Comparison of ENCODE assay signal across 12 mouse cellular contexts in genomic region chr13:48650615-48651014, GRCm38 (mm10). TPM values are rescaled to one million over a fixed set of nuclear protein-coding genes. Genes with fewer than 3 reads are reported as not detected.
A peak's percentile ranks its signal among the peaks of the same experiment; 100 is the strongest.
DNase-seq lines count a peak whose midpoint lies in the region; ATAC-seq and TF ChIP-seq lines count a peak whose summit lies in the region.
"Had no signal": no experiment of that assay in that cellular context is flagged by ENCODE, and none has a peak within 500 bp of the region (broad histone marks: within the 10 kb centered on the region; RNA-seq: fewer than 3 reads in every experiment).

No protein-coding gene starts in this region.

- peaks cover 35% of the 10 kb centered on the region for H3K27me3 ChIP-seq in liver, embryonic 13.5 days

- 0% methylated on average over 1 of the region's 1 CpGs for WGBS in liver, embryonic 13.5 days (ENCODE audit: insufficient replicate concordance)

- peak; percentile 59 for TF ChIP-seq CTCF in gastrocnemius, adult 2 months (IDR thresholded peaks at IDR 0.05)

- no peaks in the 10 kb centered on the region for H3K9me3 ChIP-seq in liver, embryonic 13.5 days (replicated peaks)
- H3K9me3 ChIP-seq: embryonic facial prominence, embryonic 13.5 days; heart, embryonic 13.5 days had no signal

- DNase-seq in gastrocnemius, adult 2 months, result no peak
- no peak for DNase-seq in gastrocnemius, postnatal 14 days
- DNase-seq in A20 (ENCODE audit: low read depth, low spot score), result peak; percentile 62
- DNase-seq in brain, adult 2 months (ENCODE audit: low read depth, low spot score), result peak; percentile 56
- peak; percentile 34 for DNase-seq in liver, embryonic 13.5 days
- DNase-seq in layer of hippocampus, adult 8-10 months (ENCODE audit: low spot score in 2 of 2), result no peak
- DNase-seq in heart, adult 9 months (ENCODE audit: low spot score in 2 of 2), result no peak
- DNase-seq in right cerebral cortex, postnatal 10 days (ENCODE audit: low spot score in 2 of 2), result no peak
- DNase-seq: right cerebral cortex, postnatal 4 days had no signal

- H3K4me1 ChIP-seq in liver, embryonic 13.5 days (replicated peaks), result peaks cover 15% of the 10 kb centered on the region
- H3K4me1 ChIP-seq: embryonic facial prominence, embryonic 13.5 days had no signal

- H3K27ac ChIP-seq in gastrocnemius, adult 2 months, result no peak overlapping the region
- no peak overlapping the region for H3K27ac ChIP-seq in liver, embryonic 13.5 days
- H3K27ac ChIP-seq: embryonic facial prominence, embryonic 13.5 days; heart, embryonic 13.5 days had no signal

- no peaks in the 10 kb centered on the region for H3K36me3 ChIP-seq in liver, embryonic 13.5 days
- H3K36me3 ChIP-seq: embryonic facial prominence, embryonic 13.5 days; heart, embryonic 13.5 days had no signal

- no peak overlapping the region for H3K9ac ChIP-seq in liver, embryonic 13.5 days
- H3K9ac ChIP-seq: embryonic facial prominence, embryonic 13.5 days; heart, embryonic 13.5 days had no signal

- H3K4me3 ChIP-seq in gastrocnemius, adult 2 months, result no peak overlapping the region
- no peak overlapping the region for H3K4me3 ChIP-seq in liver, embryonic 13.5 days (replicated peaks)
- H3K4me3 ChIP-seq: embryonic facial prominence, embryonic 13.5 days; heart, embryonic 13.5 days; megakaryocyte, embryonic 14.5 days had no signal

- no peak for ATAC-seq in liver, embryonic 13.5 days (ENCODE audit: low read depth)

- no peak overlapping the region for H3K4me2 ChIP-seq in liver, embryonic 13.5 days
- H3K4me2 ChIP-seq: embryonic facial prominence, embryonic 13.5 days; heart, embryonic 13.5 days had no signal

- intact Hi-C loops in gastrocnemius, adult 2 months (cut with DNase I), result loop anchor here (2.0 kb wide), 1 partner anchor 522 kb away; no protein-coding TSS in a partner anchor
- intact Hi-C loops in gastrocnemius, postnatal 14 days (cut with DNase I; ENCODE audit: low total_unique reads), result loop anchor here (5.0 to 10.0 kb wide), 2 partner anchors 82 to 524 kb away; no protein-coding TSS in a partner anchor

RNA-seq across cellular contexts. Expression of gene Barx1, which starts 12.2 kb away (rescaled TPM):
- total RNA-seq in gastrocnemius, adult 2 months (2021), result not detected
- not detected for total RNA-seq in gastrocnemius, postnatal 14 days (2021)
- polyA plus RNA-seq in liver, embryonic 13.5 days (2015; fragmentation: Nextera tagmentation; extraction: Ambion mirVana), result 1.1 and 1.2 TPM in 2 replicates
- not detected for total RNA-seq in layer of hippocampus, adult 8-10 months (2022)

RNA-seq across cellular contexts. Expression of gene Ptpdc1, which starts 25.2 kb away (rescaled TPM):
- total RNA-seq in gastrocnemius, adult 2 months (2021), result 1 to 10 TPM; 3.2 to 4.7 TPM
- 1 to 10 TPM; 4.9 to 7.0 TPM for total RNA-seq in gastrocnemius, postnatal 14 days (2021)
- polyA plus RNA-seq in liver, embryonic 13.5 days (2015; fragmentation: Nextera tagmentation; extraction: Ambion mirVana), result 0.53 TPM in 2 replicates
- 10 to 100 TPM; 33.7 to 36.7 (median 35.4) TPM for total RNA-seq in layer of hippocampus, adult 8-10 months (2022)

Comparison
In these comparisons a context has a peak if more than half of its experiments do, and no peak if none do; other contexts are left out.
1. DNase-seq: peak in A20 (single experiment), brain, adult 2 months (single experiment) and liver, embryonic 13.5 days (single experiment); none in gastrocnemius, adult 2 months (single experiment), gastrocnemius, postnatal 14 days (single experiment), layer of hippocampus, adult 8-10 months (0 of 2), heart, adult 9 months (0 of 2) and right cerebral cortex, postnatal 10 days (0 of 2).
2. RNA of gene Ptpdc1, which starts 25.2 kb away (total RNA-seq): 33.7 to 36.7 TPM in layer of hippocampus, adult 8-10 months; 4.9 to 7.0 TPM in gastrocnemius, postnatal 14 days and 3.2 to 4.7 TPM in gastrocnemius, adult 2 months; every median in the first group is over 4 times any median in the second.